Comparison of ENCODE assay signal across 25 mouse cellular contexts in the genomic region with DNA sequence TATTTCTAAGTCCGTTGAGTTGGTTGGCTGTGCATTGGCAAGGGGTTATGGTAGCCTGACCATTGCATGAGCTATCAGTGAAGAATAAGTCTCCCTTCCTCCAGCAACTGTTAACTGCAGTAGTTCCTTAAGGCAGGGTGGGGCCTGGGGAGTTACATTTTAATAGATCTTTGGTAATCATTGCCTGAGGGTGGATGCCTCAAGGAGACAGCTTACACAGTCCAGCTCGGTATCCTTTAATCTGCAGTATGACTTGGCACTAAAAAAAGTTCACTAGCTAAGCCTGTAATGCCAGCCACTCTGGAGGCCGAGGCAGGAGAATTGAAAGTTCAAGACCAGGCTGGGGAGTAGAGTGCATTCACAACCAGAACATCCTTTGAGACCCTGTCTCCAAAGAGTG. TPM values are rescaled to one million over a fixed set of nuclear protein-coding genes. Genes with fewer than 3 reads are reported as not detected.
DNase-seq lines count a peak whose midpoint lies in the region; ATAC-seq lines count a peak whose summit lies in the region.
"Had no signal": no experiment of that assay in that cellular context is flagged by ENCODE, and none has a peak within 500 bp of the region (broad histone marks: within the 10 kb centered on the region; RNA-seq: fewer than 3 reads in every experiment).

No protein-coding gene starts in this region.

- 94% methylated on average over 3 of the region's 3 CpGs for WGBS in kidney, embryonic 14.5 days
- 74% methylated on average over 3 of the region's 3 CpGs for WGBS in intestine, embryonic 15.5 days
- 92% methylated on average over 3 of the region's 3 CpGs for WGBS in embryonic facial prominence, embryonic 10.5 days

- H3K4me3 ChIP-seq in kidney, embryonic 14.5 days (ENCODE audit: low read length) = no peak overlapping the region
- H3K4me3 ChIP-seq in intestine, embryonic 15.5 days (replicated peaks) = no peak overlapping the region
- H3K4me3 ChIP-seq in embryonic facial prominence, embryonic 10.5 days = no peak overlapping the region
- H3K4me3 ChIP-seq: forebrain, embryonic 10.5 days; heart, embryonic 15.5 days; hindbrain, embryonic 15.5 days; midbrain, embryonic 10.5 days had no signal

- peaks cover 3% of the 10 kb centered on the region; the same call in 1 of the 2 replicates for H3K4me1 ChIP-seq in kidney, embryonic 14.5 days (ENCODE audit: control insufficient read depth, insufficient read depth, low read length)
- peaks cover 32% of the 10 kb centered on the region for H3K4me1 ChIP-seq in intestine, embryonic 15.5 days (replicated peaks)
- peaks cover 21% of the 10 kb centered on the region for H3K4me1 ChIP-seq in embryonic facial prominence, embryonic 10.5 days

- no peak overlapping the region for H3K4me2 ChIP-seq in kidney, embryonic 14.5 days (replicated peaks; ENCODE audit: low read depth, low read length)
- H3K4me2 ChIP-seq in intestine, embryonic 15.5 days (replicated peaks) = no peak overlapping the region
- H3K4me2 ChIP-seq: heart, embryonic 15.5 days; hindbrain, embryonic 15.5 days had no signal

- H3K9ac ChIP-seq in kidney, embryonic 14.5 days (ENCODE audit: low read depth, low read length) = no peak overlapping the region
- no peak overlapping the region for H3K9ac ChIP-seq in intestine, embryonic 15.5 days
- H3K9ac ChIP-seq: heart, embryonic 15.5 days; hindbrain, embryonic 15.5 days had no signal

- no peak overlapping the region for H3K27ac ChIP-seq in kidney, embryonic 14.5 days (ENCODE audit: low read depth, low read length)
- H3K27ac ChIP-seq in intestine, embryonic 15.5 days = peak overlapping the region; percentile 68
- H3K27ac ChIP-seq in embryonic facial prominence, embryonic 10.5 days (replicated peaks) = no peak overlapping the region
- H3K27ac ChIP-seq: forebrain, embryonic 10.5 days; heart, embryonic 15.5 days; hindbrain, embryonic 15.5 days; macrophage; midbrain, embryonic 10.5 days had no signal

- DNase-seq in kidney, adult 11 months = peak; percentile 66
- DNase-seq in kidney, adult 9 months = peak; percentile 86
- DNase-seq in kidney, postnatal 36 days = peak; percentile 52 to 80
- DNase-seq in thymus, postnatal 36 days = no peak
- no peak for DNase-seq in embryonic facial prominence, embryonic 10.5 days (ENCODE audit: low spot score)
- DNase-seq in gastrocnemius, postnatal 4 days (ENCODE audit: low spot score in 2 of 2) = no peak
- DNase-seq: adrenal gland, postnatal 36 days; cerebellum, adult 9-10 months; gastrocnemius, postnatal 36 days; heart, postnatal 36 days; thymus, postnatal 14 days had no signal

- no peaks in the 10 kb centered on the region for H3K9me3 ChIP-seq in kidney, embryonic 14.5 days (ENCODE audit: control insufficient read depth, low read length)
- H3K9me3 ChIP-seq in intestine, embryonic 15.5 days = no peaks in the 10 kb centered on the region
- H3K9me3 ChIP-seq in embryonic facial prominence, embryonic 10.5 days = no peaks in the 10 kb centered on the region
- H3K9me3 ChIP-seq: forebrain, embryonic 10.5 days; heart, embryonic 15.5 days; hindbrain, embryonic 15.5 days; midbrain, embryonic 10.5 days had no signal

- H3K36me3 ChIP-seq in kidney, embryonic 14.5 days (ENCODE audit: control insufficient read depth, insufficient read depth, low read length) = no peaks in the 10 kb centered on the region
- no peaks in the 10 kb centered on the region for H3K36me3 ChIP-seq in intestine, embryonic 15.5 days
- H3K36me3 ChIP-seq in embryonic facial prominence, embryonic 10.5 days (replicated peaks) = peaks cover 46% of the 10 kb centered on the region
- H3K36me3 ChIP-seq: hindbrain, embryonic 15.5 days had no signal

- no peaks in the 10 kb centered on the region for H3K27me3 ChIP-seq in kidney, embryonic 14.5 days (ENCODE audit: control insufficient read depth, insufficient read depth, low read length)
- H3K27me3 ChIP-seq in intestine, embryonic 15.5 days (replicated peaks) = no peaks in the 10 kb centered on the region
- H3K27me3 ChIP-seq in embryonic facial prominence, embryonic 10.5 days (replicated peaks; ENCODE audit: low read depth, poor library complexity, severe bottlenecking) = no peaks in the 10 kb centered on the region
- H3K27me3 ChIP-seq: heart, embryonic 15.5 days; hindbrain, embryonic 15.5 days had no signal

- ATAC-seq in kidney, embryonic 14.5 days (ENCODE audit: low FRiP score, low TSS enrichment) = no peak
- ATAC-seq in intestine, embryonic 15.5 days = no peak
- ATAC-seq: CD4-positive, CD25-positive, alpha-beta regulatory T cell, adult 4 months; forebrain, embryonic 16.5 days; lung, postnatal 0 days had no signal

RNA-seq across cellular contexts. Expression of a gene that starts 3.7 kb away (rescaled TPM):
- polyA plus RNA-seq in kidney, embryonic 14.5 days (2014; fragmentation: Nextera tagmentation; extraction: Ambion mirVana) = 33.3 and 44.6 TPM in 2 replicates
- 36.8 and 39.4 TPM in 2 replicates for polyA plus RNA-seq in intestine, embryonic 15.5 days (2015; fragmentation: Nextera tagmentation; extraction: Ambion mirVana)
- polyA plus RNA-seq in embryonic facial prominence, embryonic 10.5 days (2016; fragmentation: Nextera tagmentation; extraction: Ambion mirVana) = 46.4 and 49.4 TPM in 2 replicates
- 10 to 100 TPM; 30.7 to 31.3 TPM for total RNA-seq in gastrocnemius, postnatal 4 days (2021)

RNA-seq across cellular contexts. Expression of a gene that starts 19.5 kb away (rescaled TPM):
- polyA plus RNA-seq in kidney, embryonic 14.5 days (2014; fragmentation: Nextera tagmentation; extraction: Ambion mirVana) = 2.4 and 3.4 TPM in 2 replicates
- 1.4 and 1.5 TPM in 2 replicates for polyA plus RNA-seq in intestine, embryonic 15.5 days (2015; fragmentation: Nextera tagmentation; extraction: Ambion mirVana)
- 1.7 and 2.0 TPM in 2 replicates for polyA plus RNA-seq in embryonic facial prominence, embryonic 10.5 days (2016; fragmentation: Nextera tagmentation; extraction: Ambion mirVana)
- total RNA-seq in gastrocnemius, postnatal 4 days (2021) = 1 to 10 TPM; 2.2 to 2.7 TPM
- total RNA-seq: common myeloid progenitor, adult 5-6 weeks had no signal

RNA-seq across cellular contexts. Expression of a gene that starts 39.8 kb away (rescaled TPM):
- 54.2 and 56.5 TPM in 2 replicates for polyA plus RNA-seq in kidney, embryonic 14.5 days (2014; fragmentation: Nextera tagmentation; extraction: Ambion mirVana)
- polyA plus RNA-seq in intestine, embryonic 15.5 days (2015; fragmentation: Nextera tagmentation; extraction: Ambion mirVana) = 109 and 114 TPM in 2 replicates
- polyA plus RNA-seq in embryonic facial prominence, embryonic 10.5 days (2016; fragmentation: Nextera tagmentation; extraction: Ambion mirVana) = 56.7 and 61.1 TPM in 2 replicates
- 10 to 100 TPM; 65.3 to 71.9 TPM for total RNA-seq in gastrocnemius, postnatal 4 days (2021)

RNA-seq across cellular contexts. Expression of a gene that starts 48.0 kb away (rescaled TPM):
- polyA plus RNA-seq in kidney, embryonic 14.5 days (2014; fragmentation: Nextera tagmentation; extraction: Ambion mirVana) = not detected in 2 replicates
- polyA plus RNA-seq in intestine, embryonic 15.5 days (2015; fragmentation: Nextera tagmentation; extraction: Ambion mirVana) = 0.14 and 0.34 TPM in 2 replicates
- 0.25 TPM in 1 of 2 replicates, not detected in the other for polyA plus RNA-seq in embryonic facial prominence, embryonic 10.5 days (2016; fragmentation: Nextera tagmentation; extraction: Ambion mirVana)
- not detected for total RNA-seq in gastrocnemius, postnatal 4 days (2021)
- total RNA-seq: adrenal gland, postnatal 36 days; common myeloid progenitor, adult 5-6 weeks; heart, postnatal 36 days; layer of hippocampus, postnatal 25 days had no signal
- polyA plus RNA-seq: embryonic facial prominence, embryonic 11.5 days; lung, postnatal 0 days; macrophage; stomach, embryonic 14.5 days had no signal

RNA-seq across cellular contexts. Expression of a gene that starts 50.6 kb away (rescaled TPM):
- 5.4 and 5.7 TPM in 2 replicates for polyA plus RNA-seq in kidney, embryonic 14.5 days (2014; fragmentation: Nextera tagmentation; extraction: Ambion mirVana)
- 11.3 and 12.5 TPM in 2 replicates for polyA plus RNA-seq in intestine, embryonic 15.5 days (2015; fragmentation: Nextera tagmentation; extraction: Ambion mirVana)
- 16.6 and 18.8 TPM in 2 replicates for polyA plus RNA-seq in embryonic facial prominence, embryonic 10.5 days (2016; fragmentation: Nextera tagmentation; extraction: Ambion mirVana)
- total RNA-seq in gastrocnemius, postnatal 4 days (2021) = 100 to 1,000 TPM; 473 to 501 TPM
- polyA plus RNA-seq: CD4-positive, CD25-positive, alpha-beta regulatory T cell, adult 4 months had no signal

Comparison
In these comparisons a context has a peak if more than half of its experiments do, and no peak if none do; other contexts are left out.
1. DNase-seq: peak in kidney, adult 11 months (single experiment), kidney, adult 9 months (single experiment) and kidney, postnatal 36 days (2 of 2); none in thymus, postnatal 36 days (0 of 2), embryonic facial prominence, embryonic 10.5 days (single experiment) and gastrocnemius, postnatal 4 days (0 of 2).